ENCODE assay signal across 24 mouse cellular contexts in the genomic region with DNA sequence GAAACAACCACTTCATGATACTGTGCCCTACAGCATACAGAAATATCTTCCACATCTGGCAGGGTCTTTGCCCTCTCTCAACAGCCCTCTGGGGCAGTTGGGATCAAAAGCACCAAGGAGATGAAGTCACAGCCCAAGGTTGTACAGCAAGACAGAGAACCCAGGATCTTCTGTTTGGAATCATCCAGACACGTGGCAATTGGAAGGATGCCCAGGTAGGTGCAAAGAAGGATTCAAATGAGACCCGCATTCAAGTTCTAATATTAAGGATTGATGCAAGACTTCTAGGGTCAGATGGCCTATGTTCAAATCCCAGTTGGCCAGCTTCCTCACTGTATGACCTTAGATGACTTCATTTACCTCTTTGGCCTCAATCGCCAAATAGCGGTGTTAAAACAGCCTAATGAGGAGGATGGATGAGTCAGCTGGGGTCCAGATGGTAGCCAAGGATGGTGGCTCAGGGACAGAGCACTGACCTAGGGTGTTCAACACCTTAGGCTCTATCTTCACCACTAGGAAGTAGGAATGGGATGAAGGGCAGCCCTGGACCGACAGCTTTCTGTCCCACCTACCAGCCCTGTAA. TPM values are rescaled to one million over a fixed set of nuclear protein-coding genes. Genes with fewer than 3 reads are reported as not detected.
A peak's percentile ranks its signal among the peaks of the same experiment; 100 is the strongest.
DNase-seq lines count a peak whose midpoint lies in the region; ATAC-seq lines count a peak whose summit lies in the region.
"Had no signal": no experiment of that assay in that cellular context is flagged by ENCODE, and none has a peak within 500 bp of the region (broad histone marks: within the 10 kb centered on the region; RNA-seq: fewer than 3 reads in every experiment).

No protein-coding gene starts in this region.

- no peak overlapping the region for H3K4me3 ChIP-seq in heart, embryonic 12.5 days

- WGBS in heart, embryonic 12.5 days = 72% methylated on average over 5 of the region's 5 CpGs

- peaks cover 19% of the 10 kb centered on the region for H3K4me1 ChIP-seq in heart, embryonic 12.5 days (replicated peaks)

- H3K4me2 ChIP-seq in heart, embryonic 12.5 days = no peak overlapping the region

- DNase-seq in cerebellum, adult 8-10 months = peak; percentile 39
- DNase-seq in cerebellum, postnatal 36 days = no peak
- DNase-seq in cerebellum, postnatal 10 days = peak; percentile 37 to 52
- DNase-seq in cerebellum, adult 9-11 months = no peak
- DNase-seq in heart, adult 11 months = peak; percentile 58
- peak; percentile 57 for DNase-seq in brain, adult 2 months (ENCODE audit: low read depth, low spot score)
- DNase-seq in left cerebral cortex, postnatal 25 days (ENCODE audit: low spot score in 2 of 2) = no peak
- DNase-seq: adrenal gland, adult 2 months; adrenal gland, adult 8-10 months; adrenal gland, postnatal 10 days; adrenal gland, postnatal 14 days; adrenal gland, postnatal 25 days; adrenal gland, postnatal 36 days; B cell, adult 2 months; cerebellum, adult 11 months; cerebellum, adult 11-12 months had no signal

- H3K36me3 ChIP-seq in heart, embryonic 12.5 days = no peaks in the 10 kb centered on the region
- H3K36me3 ChIP-seq: G1E had no signal

- H3K27ac ChIP-seq in heart, embryonic 12.5 days (ENCODE audit: poor library complexity, severe bottlenecking) = no peak overlapping the region

- no peaks in the 10 kb centered on the region for H3K9me3 ChIP-seq in heart, embryonic 12.5 days (replicated peaks)
- H3K9me3 ChIP-seq: G1E had no signal

- H3K27me3 ChIP-seq in heart, embryonic 12.5 days (replicated peaks) = peaks cover 95% of the 10 kb centered on the region

- intact Hi-C loops in left cerebral cortex, postnatal 25 days (cut with DNase I) = no loop called here

- no peak overlapping the region for H3K9ac ChIP-seq in heart, embryonic 12.5 days

- ATAC-seq in heart, embryonic 12.5 days (ENCODE audit: insufficient number of reproducible peaks, low FRiP score) = no peak
- ATAC-seq: activated CD4-positive, CD25-positive, alpha-beta regulatory T cell, adult 4 months; CD4-positive, CD25-positive, alpha-beta regulatory T cell, adult 4 months; Patski had no signal

RNA-seq across cellular contexts. Expression of gene Dusp15, which starts 3.0 kb away (rescaled TPM):
- polyA plus RNA-seq in heart, embryonic 12.5 days (2016; fragmentation: Nextera tagmentation; extraction: Ambion mirVana) = 0.10 TPM in 1 of 2 replicates, not detected in the other
- total RNA-seq in left cerebral cortex, postnatal 25 days (2021) = 10 to 100 TPM; 17.8 to 23.4 TPM
- total RNA-seq: MEL had no signal
- polyA plus RNA-seq: activated CD4-positive, CD25-positive, alpha-beta regulatory T cell, adult 4 months; G1E had no signal

RNA-seq across cellular contexts. Expression of gene Ttll9, which starts 13.8 kb away (rescaled TPM):
- polyA plus RNA-seq in heart, embryonic 12.5 days (2016; fragmentation: Nextera tagmentation; extraction: Ambion mirVana) = 0.24 and 0.38 TPM in 2 replicates
- total RNA-seq in left cerebral cortex, postnatal 25 days (2021) = 1 to 10 TPM; 1.7 to 2.6 TPM
- total RNA-seq: adrenal gland, postnatal 25 days; G1E had no signal
- polyA plus RNA-seq: G1E had no signal

RNA-seq across cellular contexts. Expression of gene Foxs1, which starts 15.5 kb away (rescaled TPM):
- polyA plus RNA-seq in heart, embryonic 12.5 days (2016; fragmentation: Nextera tagmentation; extraction: Ambion mirVana) = 0.86 and 1.1 TPM in 2 replicates
- 1 to 10 TPM; 1.0 TPM for total RNA-seq in left cerebral cortex, postnatal 25 days (2021)
- total RNA-seq: G1E, MEL had no signal
- polyA plus RNA-seq: activated CD4-positive, CD25-positive, alpha-beta regulatory T cell, adult 4 months; CD4-positive, CD25-positive, alpha-beta regulatory T cell, adult 4 months; G1E had no signal

RNA-seq across cellular contexts. Expression of gene Mylk2, which starts 37.4 kb away (rescaled TPM):
- polyA plus RNA-seq in heart, embryonic 12.5 days (2016; fragmentation: Nextera tagmentation; extraction: Ambion mirVana) = 0.05 and 0.12 TPM in 2 replicates
- total RNA-seq in left cerebral cortex, postnatal 25 days (2021) = not detected
- total RNA-seq: adrenal gland, adult 18-20 months; adrenal gland, adult 2 months; adrenal gland, postnatal 14 days; adrenal gland, postnatal 25 days; adrenal gland, postnatal 36 days; MEL had no signal
- polyA plus RNA-seq: activated CD4-positive, CD25-positive, alpha-beta regulatory T cell, adult 4 months; adrenal gland, adult 2 months; brain, embryonic 14.5 days; CD4-positive, CD25-positive, alpha-beta regulatory T cell, adult 4 months; G1E had no signal

Comparison
In these comparisons a context has a peak if more than half of its experiments do, and no peak if none do; other contexts are left out.
1. DNase-seq: peak in cerebellum, adult 8-10 months (single experiment), cerebellum, postnatal 10 days (2 of 2), heart, adult 11 months (single experiment) and brain, adult 2 months (single experiment); none in cerebellum, postnatal 36 days (0 of 2), cerebellum, adult 9-11 months (single experiment) and left cerebral cortex, postnatal 25 days (0 of 2).